Mouse (Mus musculus) erythroid progenitor cell, adult 5-6 weeks (primary cell): ENCODE data around the gene Fanci. TPM values are rescaled to one million over a fixed set of nuclear protein-coding genes. Genes with fewer than 3 reads are reported as not detected.

Experiments
- ATAC-seq: replicated peaks from 2 replicates; pipeline ENCODE4 v1.8.0; 2016; ENCODE audit warnings: moderate number of reproducible peaks, mild to moderate bottlenecking, moderate TSS enrichment, inconsistent platforms; ENCODE audit not compliant: poor library complexity, low FRiP score, severe bottlenecking
- total RNA-seq, 2 experiments: library from RNA; stranded (forward) in 1 of 2; stranded (reverse) in 1 of 2; fragments of 150-400 nt in 1 of 2; fragments of 186-747, 209-891 nt in 1 of 2; gene quantifications; 2 replicates each; pipeline versions ENCODE4 v1.2.3 to v1.2.4; 2015 to 2017; ENCODE audit warnings: low replicate concordance in 2 of 2

Fanci gene
- total RNA-seq, 2 experiments from 2014 or later: 20.1 to 63.0 TPM

- ATAC-seq: no peak
Observed at GRCm38 (mm10) chr7:79496816-79497328, 105.1 kb downstream of the Fanci start.

GRCm38 (mm10) chr7:79497701-79498115 lies 106.0 kb downstream of the Fanci start:
- ATAC-seq: no peak

- ATAC-seq: no peak
Observed at GRCm38 (mm10) chr7:79498356-79498755, 106.6 kb downstream of the Fanci start.

GRCm38 (mm10) chr7:79498965-79499595 lies 107.4 kb downstream of the Fanci start:
- ATAC-seq: no peak

Other genes with a start within 250 kb of the Fanci start
- gene Mfge8, start 242.9 kb upstream of the Fanci start, total RNA-seq (2015; ENCODE audit: low replicate concordance): 1.1 and 2.5 TPM in 2 replicates
- gene Mfge8, start 242.9 kb upstream of the Fanci start, total RNA-seq (2017; ENCODE audit: low replicate concordance): 5.8 TPM in 1 of 2 replicates, not detected in the other
- gene Abhd2, start 118.7 kb upstream of the Fanci start, total RNA-seq (2015; ENCODE audit: low replicate concordance): 39.0 and 39.6 TPM in 2 replicates
- gene Abhd2, start 118.7 kb upstream of the Fanci start, total RNA-seq (2017; ENCODE audit: low replicate concordance): 21.9 and 27.0 TPM in 2 replicates
- gene Rlbp1, start 4.9 kb upstream of the Fanci start, total RNA-seq (2015; ENCODE audit: low replicate concordance): not detected in 2 replicates
- not detected in 2 replicates for gene Rlbp1, start 4.9 kb upstream of the Fanci start, total RNA-seq (2017; ENCODE audit: low replicate concordance)
- gene Polg, start 74.4 kb downstream of the Fanci start, total RNA-seq (2015; ENCODE audit: low replicate concordance): 14.7 and 28.5 TPM in 2 replicates
- 50.2 and 51.1 TPM in 2 replicates for gene Polg, start 74.4 kb downstream of the Fanci start, total RNA-seq (2017; ENCODE audit: low replicate concordance)
- not detected in 2 replicates for gene Rhcg, start 225.7 kb downstream of the Fanci start, total RNA-seq (2015; ENCODE audit: low replicate concordance)
- gene Rhcg, start 225.7 kb downstream of the Fanci start, total RNA-seq (2017; ENCODE audit: low replicate concordance): not detected in 2 replicates